In the genomic region with DNA sequence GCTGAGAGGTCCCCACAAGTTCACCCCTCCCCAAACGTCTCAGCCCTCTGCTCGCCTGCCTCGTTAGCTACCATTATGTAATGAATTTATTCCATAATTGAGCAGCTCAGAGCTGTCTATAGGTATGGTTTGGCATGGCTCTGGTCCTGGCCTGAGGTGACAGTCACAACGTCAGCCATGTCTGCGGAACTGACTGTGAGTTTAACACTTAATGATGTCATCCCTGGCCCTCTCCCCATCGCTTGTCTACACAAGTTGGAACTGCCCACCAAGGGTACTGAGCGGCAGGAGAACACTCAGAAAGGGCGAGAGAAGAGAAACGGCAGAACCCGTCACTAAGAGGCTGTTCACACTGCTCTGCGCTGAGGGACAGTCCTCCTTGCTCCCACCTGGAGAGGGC, we compare ENCODE assay signal across 19 mouse cellular contexts. TPM values are rescaled to one million over a fixed set of nuclear protein-coding genes. Genes with fewer than 3 reads are reported as not detected.
DNase-seq lines count a peak whose midpoint lies in the region; ATAC-seq lines count a peak whose summit lies in the region.
"Had no signal": no experiment of that assay in that cellular context is flagged by ENCODE, and none has a peak within 500 bp of the region (broad histone marks: within the 10 kb centered on the region; RNA-seq: fewer than 3 reads in every experiment).

No protein-coding gene starts in this region.

- 55% methylated on average over 11 of the region's 11 CpGs for WGBS in forebrain, embryonic 13.5 days
- 65% methylated on average over 11 of the region's 11 CpGs for WGBS in forebrain, embryonic 12.5 days
- 54% methylated on average over 11 of the region's 11 CpGs for WGBS in heart, embryonic 10.5 days
- WGBS in limb, embryonic 13.5 days, result 61% methylated on average over 11 of the region's 11 CpGs
- WGBS in limb, embryonic 10.5 days, result 75% methylated on average over 11 of the region's 11 CpGs
- WGBS in liver, embryonic 11.5 days, result 73% methylated on average over 11 of the region's 11 CpGs

- no peaks in the 10 kb centered on the region for H3K36me3 ChIP-seq in forebrain, embryonic 13.5 days (ENCODE audit: poor library complexity, severe bottlenecking)
- no peaks in the 10 kb centered on the region for H3K36me3 ChIP-seq in forebrain, embryonic 12.5 days (replicated peaks)
- no peaks in the 10 kb centered on the region for H3K36me3 ChIP-seq in heart, embryonic 10.5 days
- no peaks in the 10 kb centered on the region for H3K36me3 ChIP-seq in limb, embryonic 13.5 days
- H3K36me3 ChIP-seq in limb, embryonic 10.5 days, result no peaks in the 10 kb centered on the region
- H3K36me3 ChIP-seq in liver, embryonic 11.5 days (ENCODE audit: control insufficient read depth, insufficient read depth, low read length), result no peaks in the 10 kb centered on the region
- H3K36me3 ChIP-seq: embryonic facial prominence, embryonic 10.5 days; hindbrain, embryonic 12.5 days had no signal

- H3K4me2 ChIP-seq in forebrain, embryonic 13.5 days, result no peak overlapping the region
- no peak overlapping the region for H3K4me2 ChIP-seq in forebrain, embryonic 12.5 days
- H3K4me2 ChIP-seq in limb, embryonic 13.5 days (replicated peaks), result no peak overlapping the region
- no peak overlapping the region for H3K4me2 ChIP-seq in liver, embryonic 11.5 days
- H3K4me2 ChIP-seq: heart, embryonic 11.5 days; hindbrain, embryonic 12.5 days had no signal

- H3K4me1 ChIP-seq in forebrain, embryonic 13.5 days, result 0 out of 2 replicates have a peak, but pooled peaks cover 5% of the 10 kb centered on the region
- H3K4me1 ChIP-seq in forebrain, embryonic 12.5 days, result no peaks in the 10 kb centered on the region
- 0 out of 2 replicates have a peak, but pooled peaks cover 7% of the 10 kb centered on the region for H3K4me1 ChIP-seq in heart, embryonic 10.5 days
- peaks cover 46% of the 10 kb centered on the region for H3K4me1 ChIP-seq in limb, embryonic 13.5 days
- H3K4me1 ChIP-seq in limb, embryonic 10.5 days, result peaks cover 8% of the 10 kb centered on the region
- no peaks in the 10 kb centered on the region for H3K4me1 ChIP-seq in liver, embryonic 11.5 days (replicated peaks; ENCODE audit: control insufficient read depth, insufficient read depth, low read length)
- H3K4me1 ChIP-seq: hindbrain, embryonic 12.5 days had no signal

- H3K9me3 ChIP-seq in forebrain, embryonic 13.5 days (replicated peaks), result no peaks in the 10 kb centered on the region
- H3K9me3 ChIP-seq in forebrain, embryonic 12.5 days, result no peaks in the 10 kb centered on the region
- H3K9me3 ChIP-seq in heart, embryonic 10.5 days, result no peaks in the 10 kb centered on the region
- no peaks in the 10 kb centered on the region for H3K9me3 ChIP-seq in limb, embryonic 13.5 days
- H3K9me3 ChIP-seq in limb, embryonic 10.5 days (replicated peaks), result no peaks in the 10 kb centered on the region
- H3K9me3 ChIP-seq in liver, embryonic 11.5 days (ENCODE audit: control insufficient read depth, low read length), result no peaks in the 10 kb centered on the region
- H3K9me3 ChIP-seq: embryonic facial prominence, embryonic 10.5 days; hindbrain, embryonic 12.5 days had no signal

- H3K4me3 ChIP-seq in forebrain, embryonic 13.5 days, result no peak overlapping the region
- no peak overlapping the region for H3K4me3 ChIP-seq in forebrain, embryonic 12.5 days (replicated peaks)
- H3K4me3 ChIP-seq in heart, embryonic 10.5 days, result no peak overlapping the region
- no peak overlapping the region for H3K4me3 ChIP-seq in limb, embryonic 13.5 days
- H3K4me3 ChIP-seq in limb, embryonic 10.5 days, result no peak overlapping the region
- no peak overlapping the region for H3K4me3 ChIP-seq in liver, embryonic 11.5 days (ENCODE audit: low read depth, low read length)
- H3K4me3 ChIP-seq: embryonic facial prominence, embryonic 10.5 days; hindbrain, embryonic 12.5 days had no signal

- DNase-seq in heart, embryonic 10.5 days (ENCODE audit: low spot score), result peak; percentile 72
- no peak for DNase-seq in heart, adult 18-20 months
- no peak for DNase-seq in limb, embryonic 10.5 days (ENCODE audit: low spot score)
- no peak for DNase-seq in liver, embryonic 11.5 days (ENCODE audit: low spot score)
- DNase-seq: adrenal gland, postnatal 10 days; cerebellum, adult 11-12 months; cerebellum, adult 9-10 months; gastrocnemius, postnatal 25 days; heart, postnatal 10 days; kidney, adult 8-10 months had no signal

- peak; percentile 50; the same call in 1 of the 2 replicates for ATAC-seq in forebrain, embryonic 13.5 days
- ATAC-seq in forebrain, embryonic 12.5 days (ENCODE audit: low FRiP score), result no peak
- no peak for ATAC-seq in limb, embryonic 13.5 days (ENCODE audit: low FRiP score, low read depth)
- ATAC-seq in liver, embryonic 11.5 days (replicated peaks; ENCODE audit: low FRiP score), result no peak
- ATAC-seq: hindbrain, embryonic 16.5 days; inflammation-experienced regulatory T-cells, adult 6 months; intestine, postnatal 0 days had no signal

- H3K27ac ChIP-seq in forebrain, embryonic 13.5 days, result no peak overlapping the region
- H3K27ac ChIP-seq in forebrain, embryonic 12.5 days, result no peak overlapping the region
- H3K27ac ChIP-seq in heart, embryonic 10.5 days, result no peak overlapping the region
- peak overlapping the region; percentile 28; the same call in 1 of the 2 replicates for H3K27ac ChIP-seq in limb, embryonic 13.5 days
- H3K27ac ChIP-seq in limb, embryonic 10.5 days, result no peak overlapping the region
- no peak overlapping the region for H3K27ac ChIP-seq in liver, embryonic 11.5 days (ENCODE audit: low read depth, low read length)
- H3K27ac ChIP-seq: embryonic facial prominence, embryonic 10.5 days; hindbrain, embryonic 12.5 days had no signal

- H3K27me3 ChIP-seq in forebrain, embryonic 13.5 days, result no peaks in the 10 kb centered on the region
- H3K27me3 ChIP-seq in forebrain, embryonic 12.5 days, result no peaks in the 10 kb centered on the region
- peaks cover 93% of the 10 kb centered on the region for H3K27me3 ChIP-seq in heart, embryonic 10.5 days (ENCODE audit: insufficient read depth, poor library complexity, severe bottlenecking)
- no peaks in the 10 kb centered on the region for H3K27me3 ChIP-seq in limb, embryonic 13.5 days
- no peaks in the 10 kb centered on the region for H3K27me3 ChIP-seq in limb, embryonic 10.5 days (ENCODE audit: low read depth, poor library complexity, severe bottlenecking)
- no peaks in the 10 kb centered on the region for H3K27me3 ChIP-seq in liver, embryonic 11.5 days (replicated peaks; ENCODE audit: control insufficient read depth, insufficient read depth, low read length)
- H3K27me3 ChIP-seq: hindbrain, embryonic 12.5 days had no signal

- no peak overlapping the region for H3K9ac ChIP-seq in forebrain, embryonic 13.5 days
- no peak overlapping the region for H3K9ac ChIP-seq in forebrain, embryonic 12.5 days
- H3K9ac ChIP-seq in limb, embryonic 13.5 days, result no peak overlapping the region
- no peak overlapping the region for H3K9ac ChIP-seq in liver, embryonic 11.5 days (ENCODE audit: low read depth, low read length)
- H3K9ac ChIP-seq: hindbrain, embryonic 12.5 days had no signal

RNA-seq across cellular contexts. Expression of a gene that starts 45.1 kb away (rescaled TPM):
- 107 and 114 TPM in 2 replicates for polyA plus RNA-seq in forebrain, embryonic 13.5 days (2015; fragmentation: Nextera tagmentation; extraction: Ambion mirVana)
- polyA plus RNA-seq in forebrain, embryonic 12.5 days (2016; fragmentation: Nextera tagmentation; extraction: Ambion mirVana), result 134 and 139 TPM in 2 replicates
- polyA plus RNA-seq in heart, embryonic 10.5 days (2016; fragmentation: Nextera tagmentation; extraction: Ambion mirVana), result 45.2 and 70.6 TPM in 2 replicates
- total RNA-seq in heart, adult 18-20 months (2021), result 10 to 100 TPM; 35.0 to 37.7 TPM
- polyA plus RNA-seq in limb, embryonic 13.5 days (2015; fragmentation: Nextera tagmentation; extraction: Ambion mirVana), result 68.6 and 74.9 TPM in 2 replicates
- polyA plus RNA-seq in limb, embryonic 10.5 days (2016; fragmentation: Nextera tagmentation; extraction: Ambion mirVana), result 78.5 and 80.8 TPM in 2 replicates
- 92.3 and 92.8 TPM in 2 replicates for polyA plus RNA-seq in liver, embryonic 11.5 days (2014; fragmentation: Nextera tagmentation; extraction: Ambion mirVana)
